Mouse (Mus musculus) heart, postnatal 0 days (tissue): ENCODE results near the gene Dcpp3. TPM values are rescaled to one million over a fixed set of nuclear protein-coding genes. Genes with fewer than 3 reads are reported as not detected.

Source experiments
- ATAC-seq: fragments of 200-750 bp; cut with Nextera tagmentation; 2 replicates; pipeline ENCODE4 v1.8.0; 2017; ENCODE audit warnings: low read depth, moderate number of reproducible peaks, moderate library complexity; ENCODE audit not compliant: insufficient read depth
- DNase-seq: peaks from one replicate; pipeline ENCODE4 v3.0.0-alpha.2; 2016; ENCODE audit warnings: low spot score
- H3K27ac ChIP-seq: fragments of 300-500 bp; sonication (generic); 2 replicates; pipeline ENCODE4 v1.5.1; 2014; ENCODE audit warnings: low read depth, mild to moderate bottlenecking
- H3K27me3 ChIP-seq: fragments of 300-500 bp; sonication (generic); 2 replicates; pipeline ENCODE4 v1.6.1; 2014; ENCODE audit warnings: low read length, mixed read lengths; ENCODE audit not compliant: control insufficient read depth, insufficient read depth
- H3K36me3 ChIP-seq: fragments of 300-500 bp; sonication (generic); replicated peaks from 2 replicates; pipeline ENCODE4 v1.6.1; 2014; ENCODE audit warnings: low read length, mixed read lengths; ENCODE audit not compliant: control insufficient read depth, insufficient read depth
- H3K4me1 ChIP-seq: fragments of 300-500 bp; sonication (generic); 2 replicates; pipeline ENCODE4 v1.6.1; 2014; ENCODE audit warnings: antibody characterized with exemption; ENCODE audit not compliant: control insufficient read depth, insufficient read depth
- H3K4me2 ChIP-seq: fragments of 300-500 bp; sonication (generic); 2 replicates; pipeline ENCODE4 v1.6.1; 2014; ENCODE audit warnings: low read depth, mild to moderate bottlenecking, low read length, moderate library complexity
- H3K4me3 ChIP-seq: fragments of 300-500 bp; sonication (generic); 2 replicates; pipeline ENCODE4 v1.5.1; 2014; ENCODE audit warnings: low read depth, low read length
- H3K9ac ChIP-seq: fragments of 300-500 bp; sonication (generic); replicated peaks from 2 replicates; pipeline ENCODE4 v1.6.1; 2014; ENCODE audit warnings: low read depth, low read length, mixed read lengths
- H3K9me3 ChIP-seq: fragments of 300-500 bp; sonication (generic); replicated peaks from 2 replicates; pipeline ENCODE4 v1.6.1; 2016; ENCODE audit warnings: low read length; ENCODE audit not compliant: control insufficient read depth
- CTCF ChIP-seq: IDR thresholded peaks from 2 replicates; pipeline ENCODE4 v1.5.1; 2016; ENCODE audit warnings: antibody characterized with exemption, control low read depth, low read depth
- EP300 ChIP-seq: IDR thresholded peaks from 2 replicates; pipeline ENCODE4 v1.6.1; 2016; ENCODE audit warnings: antibody characterized with exemption, low read depth
- WGBS: fragments of 180-500 bp; shearing (Covaris S2); extraction: QIAGEN DNeasy Blood & Tissue Kit; methylation state at CpG from one replicate; pipeline ENCODE4 v1.1.7; 2014; 5-methylcytosine and 5-hydroxymethylcytosine counted together
- polyA plus RNA-seq: library from polyadenylated mRNA; unstranded; fragments of >200 nt; fragmentation: Nextera tagmentation; extraction: Ambion mirVana; gene quantifications from 2 replicates; pipeline ENCODE4 v1.2.1, GENCODE M21; 2015
- total RNA-seq: library from RNA; depleted of rRNA; stranded (reverse); fragments of >200 nt; gene quantifications from 2 replicates; pipeline ENCODE4 v1.2.3, GENCODE M21; 2014; ENCODE audit warnings: low replicate concordance; rRNA removed

Dcpp3 gene
- total and polyA plus RNA-seq, 2 experiments from 2014 or later: not detected

DNA sequence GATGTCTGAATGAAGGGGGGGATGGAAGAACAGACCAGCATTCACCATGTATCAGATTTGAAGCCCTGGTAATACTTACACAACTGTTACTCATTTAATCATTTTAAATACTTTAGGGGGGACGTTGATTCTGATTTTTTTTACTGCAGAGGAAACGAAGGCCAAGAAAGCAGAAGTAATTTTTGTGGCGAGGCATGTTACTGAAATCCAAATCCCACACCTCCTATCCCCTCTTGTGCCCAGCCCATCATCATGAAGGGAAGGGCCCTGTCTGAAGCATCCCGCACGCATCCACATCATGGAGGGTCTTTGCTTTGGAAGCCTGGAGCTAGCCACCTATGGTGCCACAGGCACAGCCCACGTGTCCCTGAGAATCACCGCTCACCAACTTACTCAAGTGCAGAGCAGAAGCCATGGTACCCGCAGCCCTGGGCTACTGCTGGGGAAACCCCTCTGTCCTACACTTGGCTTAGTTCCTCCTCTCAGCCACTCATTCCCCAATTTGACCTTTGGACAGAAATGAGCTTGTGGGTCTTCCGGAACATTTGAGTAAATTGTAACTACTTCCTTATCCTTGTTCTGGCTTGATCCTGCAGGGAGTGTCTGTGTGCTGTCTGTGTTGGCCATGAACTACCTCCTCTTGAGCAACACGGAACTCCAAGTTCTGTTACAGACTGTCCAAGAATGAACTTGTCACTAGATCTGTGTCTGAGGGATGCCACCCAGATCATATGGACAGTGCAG is 49.6 kb downstream of the Dcpp3 start:
- Histone ChIP-seq H3K9ac (no peak overlapping the region), H3K36me3 (no peaks in the 10 kb centered on the region), H3K4me1 (no peaks in the 10 kb centered on the region), H3K27ac (no peak overlapping the region), H3K9me3 (no peaks in the 10 kb centered on the region), H3K4me3 (no peak overlapping the region), H3K4me2 (no peak overlapping the region), H3K27me3 (no peaks in the 10 kb centered on the region)
- no peak for TF ChIP-seq EP300
- TF ChIP-seq CTCF: no peak
- WGBS: 75% methylated on average over 10 of the region's 10 CpGs
- DNase-seq (no peak), ATAC-seq (no peak)

DNA sequence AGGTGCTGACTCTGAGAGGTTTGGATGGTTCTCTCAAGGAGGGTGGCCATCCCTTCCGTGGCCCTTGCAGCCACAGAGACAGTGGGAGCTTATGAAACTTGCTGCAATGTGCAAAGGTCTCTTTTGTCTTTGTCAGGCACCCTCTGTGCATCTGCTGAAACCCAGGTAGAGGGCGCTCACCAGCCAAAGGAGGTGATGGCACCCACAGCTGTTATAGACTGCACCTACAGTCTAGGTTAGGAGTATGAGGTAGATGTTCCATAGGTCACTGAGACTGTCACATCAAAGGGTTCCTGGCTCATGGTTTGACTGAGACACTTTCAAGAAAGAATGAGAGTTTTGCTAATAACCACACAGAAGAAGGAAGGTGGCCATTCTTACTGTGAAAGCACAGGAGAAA is 51.5 kb downstream of the Dcpp3 start:
- no peak overlapping the region for H3K4me2 ChIP-seq
- ATAC-seq: no peak
- WGBS: 46% methylated on average over 2 of the region's 2 CpGs
- H3K27ac ChIP-seq: no peak overlapping the region
- H3K9ac ChIP-seq: no peak overlapping the region
- TF ChIP-seq CTCF (no peak), EP300 (no peak)
- no peaks in the 10 kb centered on the region for H3K4me1 ChIP-seq
- H3K36me3 ChIP-seq: no peaks in the 10 kb centered on the region
- no peaks in the 10 kb centered on the region for H3K9me3 ChIP-seq
- H3K4me3 ChIP-seq: no peak overlapping the region
- DNase-seq: no peak
- H3K27me3 ChIP-seq: no peaks in the 10 kb centered on the region

Other genes starting within 250 kb of the Dcpp3 start
- gene Hcfc1r1, start 243.9 kb upstream of the Dcpp3 start, total RNA-seq: 214 and 322 TPM in 2 replicates
- 328 and 348 TPM in 2 replicates for gene Hcfc1r1, start 243.9 kb upstream of the Dcpp3 start, polyA plus RNA-seq
- gene Thoc6, start 243.6 kb upstream of the Dcpp3 start, total RNA-seq: 22.4 and 35.2 TPM in 2 replicates
- gene Thoc6, start 243.6 kb upstream of the Dcpp3 start, polyA plus RNA-seq: 22.1 and 23.2 TPM in 2 replicates
- gene Tnfrsf12a, start 240.0 kb upstream of the Dcpp3 start, total RNA-seq: 275 and 286 TPM in 2 replicates
- 121 and 160 TPM in 2 replicates for gene Tnfrsf12a, start 240.0 kb upstream of the Dcpp3 start, polyA plus RNA-seq
- gene Cldn6, start 238.2 kb upstream of the Dcpp3 start, total RNA-seq: not detected in 2 replicates
- gene Cldn6, start 238.2 kb upstream of the Dcpp3 start, polyA plus RNA-seq: not detected in 2 replicates
- gene Cldn9, start 233.4 kb upstream of the Dcpp3 start, total RNA-seq: not detected in 2 replicates
- gene Cldn9, start 233.4 kb upstream of the Dcpp3 start, polyA plus RNA-seq: not detected in 2 replicates
- not detected in 2 replicates for gene 1520401A03Rik, start 194.7 kb upstream of the Dcpp3 start, total RNA-seq
- not detected in 2 replicates for gene 1520401A03Rik, start 194.7 kb upstream of the Dcpp3 start, polyA plus RNA-seq
- 18.2 and 21.7 TPM in 2 replicates for gene Pkmyt1, start 191.1 kb upstream of the Dcpp3 start, total RNA-seq
- 8.6 and 9.0 TPM in 2 replicates for gene Pkmyt1, start 191.1 kb upstream of the Dcpp3 start, polyA plus RNA-seq
- 21.7 and 28.7 TPM in 2 replicates for gene Paqr4, start 176.6 kb upstream of the Dcpp3 start, total RNA-seq
- 13.6 and 15.8 TPM in 2 replicates for gene Paqr4, start 176.6 kb upstream of the Dcpp3 start, polyA plus RNA-seq
- 0.97 TPM in 1 of 2 replicates, not detected in the other for gene Kremen2, start 171.6 kb upstream of the Dcpp3 start, total RNA-seq
- not detected in 2 replicates for gene Kremen2, start 171.6 kb upstream of the Dcpp3 start, polyA plus RNA-seq
- gene Flywch1, start 145.9 kb upstream of the Dcpp3 start, total RNA-seq: 54.5 and 72.2 TPM in 2 replicates
- gene Flywch1, start 145.9 kb upstream of the Dcpp3 start, polyA plus RNA-seq: 32.4 and 34.8 TPM in 2 replicates
- gene Flywch2, start 131.4 kb upstream of the Dcpp3 start, total RNA-seq: 3.8 TPM in 1 of 2 replicates, not detected in the other
- 4.5 and 4.9 TPM in 2 replicates for gene Flywch2, start 131.4 kb upstream of the Dcpp3 start, polyA plus RNA-seq
- gene Srrm2, start 126.9 kb upstream of the Dcpp3 start, total RNA-seq: 72.8 and 85.9 TPM in 2 replicates
- gene Srrm2, start 126.9 kb upstream of the Dcpp3 start, polyA plus RNA-seq: 184 and 196 TPM in 2 replicates
- 767 and 972 TPM in 2 replicates for gene Elob, start 88.3 kb upstream of the Dcpp3 start, total RNA-seq
- 1,036 and 1,119 TPM in 2 replicates for gene Elob, start 88.3 kb upstream of the Dcpp3 start, polyA plus RNA-seq
- gene Prss33, start 81.4 kb upstream of the Dcpp3 start, total RNA-seq: not detected in 2 replicates
- gene Prss33, start 81.4 kb upstream of the Dcpp3 start, polyA plus RNA-seq: not detected in 2 replicates
- not detected in 2 replicates for gene Prss32, start 73.6 kb upstream of the Dcpp3 start, total RNA-seq
- not detected in 2 replicates for gene Prss32, start 73.6 kb upstream of the Dcpp3 start, polyA plus RNA-seq
- gene Prss41, start 73.3 kb upstream of the Dcpp3 start, total RNA-seq: not detected in 2 replicates
- gene Prss41, start 73.3 kb upstream of the Dcpp3 start, polyA plus RNA-seq: not detected in 2 replicates
- not detected in 2 replicates for gene Prss21, start 49.4 kb upstream of the Dcpp3 start, total RNA-seq
- not detected in 2 replicates for gene Prss21, start 49.4 kb upstream of the Dcpp3 start, polyA plus RNA-seq
- gene Dcpp1, start 36.6 kb upstream of the Dcpp3 start, total RNA-seq: not detected in 2 replicates
- gene Dcpp1, start 36.6 kb upstream of the Dcpp3 start, polyA plus RNA-seq: not detected in 2 replicates
- gene Dcpp2, start 36.6 kb upstream of the Dcpp3 start, total RNA-seq: not detected in 2 replicates
- not detected in 2 replicates for gene Dcpp2, start 36.6 kb upstream of the Dcpp3 start, polyA plus RNA-seq
- gene Sbp, start 24.2 kb downstream of the Dcpp3 start, total RNA-seq: not detected in 2 replicates
- not detected in 2 replicates for gene Sbp, start 24.2 kb downstream of the Dcpp3 start, polyA plus RNA-seq
- gene Sbpl, start 37.8 kb downstream of the Dcpp3 start, total RNA-seq: not detected in 2 replicates
- gene Sbpl, start 37.8 kb downstream of the Dcpp3 start, polyA plus RNA-seq: not detected in 2 replicates
- gene Prss30, start 63.1 kb downstream of the Dcpp3 start, total RNA-seq: not detected in 2 replicates
- not detected in 2 replicates for gene Prss30, start 63.1 kb downstream of the Dcpp3 start, polyA plus RNA-seq
- gene Prss22, start 80.6 kb downstream of the Dcpp3 start, total RNA-seq: 0.15 TPM in 1 of 2 replicates, not detected in the other
- gene Prss22, start 80.6 kb downstream of the Dcpp3 start, polyA plus RNA-seq: not detected in 2 replicates
- gene Prss27, start 120.7 kb downstream of the Dcpp3 start, total RNA-seq: 0.99 and 1.1 TPM in 2 replicates
- not detected in 2 replicates for gene Prss27, start 120.7 kb downstream of the Dcpp3 start, polyA plus RNA-seq
- 34.1 and 39.5 TPM in 2 replicates for gene Kctd5, start 156.0 kb downstream of the Dcpp3 start, total RNA-seq
- gene Kctd5, start 156.0 kb downstream of the Dcpp3 start, polyA plus RNA-seq: 23.2 and 23.9 TPM in 2 replicates
- gene Pdpk1, start 233.5 kb downstream of the Dcpp3 start, total RNA-seq: 36.6 and 43.2 TPM in 2 replicates
- 31.7 and 35.4 TPM in 2 replicates for gene Pdpk1, start 233.5 kb downstream of the Dcpp3 start, polyA plus RNA-seq
- 33.7 and 34.4 TPM in 2 replicates for gene Amdhd2, start 246.3 kb downstream of the Dcpp3 start, total RNA-seq
- gene Amdhd2, start 246.3 kb downstream of the Dcpp3 start, polyA plus RNA-seq: 24.4 and 28.0 TPM in 2 replicates